Mouse (Mus musculus) heart, embryonic 14.5 days (tissue): ENCODE results near the gene Spata33. TPM values are rescaled to one million over a fixed set of nuclear protein-coding genes. Genes with fewer than 3 reads are reported as not detected.
A peak's percentile ranks its signal among the peaks of the same experiment; 100 is the strongest.
"Not testable (repeated sequence)": the region's sequence is repeated elsewhere in the genome, so short reads cannot be mapped to it uniquely, and the experiment has no call there.

Source experiments
- ATAC-seq: fragments of 200-750 bp; cut with Nextera tagmentation; 2 replicates; pipeline ENCODE4 v1.8.0; 2017; ENCODE audit warnings: low read depth, moderate TSS enrichment; ENCODE audit not compliant: insufficient number of reproducible peaks, insufficient read depth, low FRiP score
- H3K27ac ChIP-seq, 2 experiments: fragments of 200-500 bp in 1 of 2; fragments of 300-500 bp in 1 of 2; sonication (generic) in 1 of 2; replicated peaks in 1 of 2; 2 replicates each; pipeline ENCODE4 v1.5.1; 2012 to 2014; ENCODE audit warnings: low read depth in 2 of 2, low read length in 2 of 2, control low read depth in 1 of 2, mild to moderate bottlenecking in 1 of 2, mixed read lengths in 1 of 2; ENCODE audit not compliant: control insufficient read depth in 1 of 2, insufficient read depth in 1 of 2
- H3K27me3 ChIP-seq: fragments of 300-500 bp; sonication (generic); 2 replicates; pipeline ENCODE4 v1.6.1; 2014; ENCODE audit warnings: mild to moderate bottlenecking, low read length, control low read depth; ENCODE audit not compliant: control insufficient read depth, insufficient read depth
- H3K36me3 ChIP-seq: fragments of 300-500 bp; sonication (generic); 2 replicates; pipeline ENCODE4 v1.6.1; 2014; ENCODE audit warnings: mild to moderate bottlenecking, control low read depth, low read length, mixed read lengths; ENCODE audit not compliant: control insufficient read depth, insufficient read depth
- H3K4me1 ChIP-seq, 2 experiments: fragments of 200-500 bp in 1 of 2; fragments of 300-500 bp in 1 of 2; sonication (generic) in 1 of 2; 2 replicates each; pipeline ENCODE4 v1.6.1; 2012 to 2014; ENCODE audit warnings: low read length in 2 of 2, control low read depth in 1 of 2, mixed read lengths in 1 of 2; ENCODE audit not compliant: control insufficient read depth in 2 of 2, insufficient read depth in 2 of 2
- H3K4me2 ChIP-seq: fragments of 300-500 bp; sonication (generic); 2 replicates; pipeline ENCODE4 v1.6.1; 2014; ENCODE audit warnings: mild to moderate bottlenecking, low read length
- H3K4me3 ChIP-seq, 2 experiments: fragments of 200-500 bp in 1 of 2; fragments of 300-500 bp in 1 of 2; sonication (generic) in 1 of 2; 2 replicates each; pipeline ENCODE4 v1.5.1; 2012 to 2014; ENCODE audit warnings: low read length in 2 of 2, mild to moderate bottlenecking in 2 of 2, control low read depth in 1 of 2, low read depth in 1 of 2, moderate library complexity in 1 of 2; ENCODE audit not compliant: control insufficient read depth in 1 of 2, insufficient read depth in 1 of 2
- H3K9ac ChIP-seq: fragments of 300-500 bp; sonication (generic); 2 replicates; pipeline ENCODE4 v1.6.1; 2014; ENCODE audit warnings: mild to moderate bottlenecking, low read length
- H3K9me3 ChIP-seq: fragments of 300-500 bp; sonication (generic); 2 replicates; pipeline ENCODE4 v1.6.1; 2016; ENCODE audit warnings: low read length, control low read depth; ENCODE audit not compliant: control insufficient read depth
- WGBS: fragments of 180-500 bp; shearing (Covaris S2); extraction: QIAGEN DNeasy Blood & Tissue Kit; methylation state at CpG from one replicate; pipeline ENCODE4 v1.1.7; 2014; 5-methylcytosine and 5-hydroxymethylcytosine counted together
- polyA plus RNA-seq: library from polyadenylated mRNA; unstranded; fragments of >200 nt; fragmentation: Nextera tagmentation; extraction: Ambion mirVana; gene quantifications from 2 replicates; pipeline ENCODE4 v1.2.1, GENCODE M21; 2014

Gene Spata33
- polyA plus RNA-seq, 1 experiment from 2014 or later, result 3.7 TPM

DNA sequence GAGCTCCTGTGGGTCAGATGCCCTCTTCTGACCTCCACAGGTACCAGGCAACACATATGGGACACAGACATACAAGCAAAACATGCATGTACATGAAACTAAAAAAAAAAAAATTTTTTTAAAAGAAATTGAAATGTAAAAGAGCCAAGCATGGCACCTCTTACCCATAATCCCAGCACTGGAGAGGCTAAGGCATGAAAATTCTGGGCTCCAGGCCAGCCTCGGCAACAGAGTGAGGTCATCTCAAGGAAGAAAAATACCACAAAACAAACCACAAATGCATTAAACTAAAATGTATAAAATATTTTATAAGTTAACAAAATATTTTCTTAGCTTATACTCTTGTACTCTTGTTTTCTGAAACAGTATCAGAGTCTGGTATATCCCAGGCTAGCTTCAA is 8.3 kb downstream of the Spata33 start:
- no peaks in the 10 kb centered on the region for H3K36me3 ChIP-seq
- peaks cover 2 to 14% of the 10 kb centered on the region in 2 experiments; a peak in 3 of 4 replicates for H3K4me1 ChIP-seq
- H3K4me2 ChIP-seq, result no peak overlapping the region
- H3K9me3 ChIP-seq, result no peaks in the 10 kb centered on the region
- no peak overlapping the region for H3K4me3 ChIP-seq
- ATAC-seq, result no peak
- H3K27ac ChIP-seq, result no peak overlapping the region
- WGBS, result 64% methylated on average over 1 of the region's 1 CpGs
- H3K27me3 ChIP-seq, result no peaks in the 10 kb centered on the region
- H3K9ac ChIP-seq, result no peak overlapping the region

DNA sequence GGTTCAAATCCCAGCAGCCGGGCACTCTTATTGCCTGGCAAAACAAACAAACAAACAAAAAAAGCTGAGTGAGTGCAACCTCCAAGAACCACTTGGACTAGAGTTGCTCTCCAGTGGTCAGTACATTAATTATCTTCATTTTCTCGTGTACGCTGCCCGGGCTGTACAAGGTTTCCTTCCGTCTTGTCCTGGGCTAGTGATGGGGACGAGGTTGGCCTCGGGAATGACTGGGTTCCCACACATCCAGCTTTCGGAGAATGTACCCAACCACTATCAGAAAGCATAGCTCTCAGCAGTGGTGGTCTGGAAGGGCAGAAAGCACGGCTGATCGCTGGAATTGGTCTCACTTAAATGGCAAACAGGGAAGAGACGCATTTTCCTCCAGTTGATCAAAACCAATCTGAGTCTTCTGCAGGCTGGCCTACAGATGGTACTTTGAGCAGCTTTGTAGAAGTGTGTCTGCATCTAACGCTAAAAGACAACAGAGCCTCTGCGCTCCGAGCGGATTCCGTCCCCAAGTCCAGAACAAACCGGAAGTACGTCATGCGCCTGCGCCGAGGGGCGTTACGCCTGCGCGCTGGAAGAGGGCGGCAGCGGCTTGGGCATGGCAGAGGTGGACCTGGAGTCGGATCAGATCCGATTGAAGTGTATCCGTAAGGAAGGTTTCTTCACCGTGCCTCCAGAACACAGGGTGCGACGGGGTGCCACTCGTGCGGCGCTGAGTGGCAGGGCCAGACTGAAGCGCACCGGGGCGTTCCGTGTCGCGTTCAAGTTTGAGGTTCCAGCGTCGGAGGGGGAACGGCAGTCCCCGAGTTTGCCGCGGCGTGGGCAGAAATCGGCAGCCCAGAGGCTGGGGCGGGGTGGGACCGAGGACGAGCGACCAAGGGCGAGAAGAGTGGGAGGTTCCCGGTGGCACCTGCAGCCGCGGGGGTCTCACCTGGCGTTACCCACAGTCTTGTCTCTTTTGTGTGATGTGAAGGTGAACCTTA is 11.9 kb downstream of the Spata33 start, which contains the start of gene Cdk10:
Cdk10 (plus strand) TSS at position 565 of the 989 bp plus-strand sequence.
- peak within 1 kb of the TSS; percentile 94 for H3K9ac ChIP-seq
- H3K4me3 ChIP-seq, result peak within 1 kb of the TSS; percentile 82 to 86
- peak within 1 kb of the TSS; percentile 84 to 90 for H3K27ac ChIP-seq
- H3K36me3 ChIP-seq, result peaks cover 28% of the 10 kb centered on the region
- 2% methylated on average over 59 of the region's 59 CpGs for WGBS
- no peaks in the 10 kb centered on the region for H3K27me3 ChIP-seq
- no peaks in the 10 kb centered on the region for H3K9me3 ChIP-seq
- peak; percentile 79 for ATAC-seq
- peak within 1 kb of the TSS; percentile 97 for H3K4me2 ChIP-seq
- peaks cover 2 to 14% of the 10 kb centered on the region in 2 experiments; a peak in 3 of 4 replicates for H3K4me1 ChIP-seq

DNA sequence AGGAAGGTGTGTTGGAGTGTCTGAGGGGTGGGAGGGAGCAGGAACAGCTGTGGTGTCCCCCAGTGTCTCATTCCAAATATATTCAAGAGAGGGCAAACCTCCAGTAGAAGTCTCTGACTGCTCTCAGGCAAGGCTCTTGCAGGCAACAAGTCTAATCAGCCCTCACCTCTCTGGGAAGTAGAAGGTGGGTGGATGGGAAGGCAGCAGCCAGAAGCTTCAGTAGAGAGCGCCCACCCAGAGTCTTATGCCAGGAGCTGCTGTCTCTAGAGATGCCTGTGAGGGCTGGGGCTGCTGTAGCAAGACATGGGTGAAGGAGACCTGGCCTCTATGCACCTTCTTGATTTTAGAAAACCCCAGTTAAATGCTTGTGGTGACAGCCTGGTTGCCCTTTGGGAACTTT is 15.8 kb downstream of the Spata33 start:
- Histone ChIP-seq H3K4me3 (no peak overlapping the region), H3K27me3 (no peaks in the 10 kb centered on the region), H3K9ac (no peak overlapping the region), H3K4me2 (no peak overlapping the region), H3K36me3 (peaks cover 33% of the 10 kb centered on the region), H3K9me3 (no peaks in the 10 kb centered on the region), H3K4me1 (peaks cover 2 to 14% of the 10 kb centered on the region in 2 experiments; a peak in 3 of 4 replicates), H3K27ac (no peak overlapping the region)
- no peak for ATAC-seq
- WGBS, result 100% methylated on average over 1 of the region's 1 CpGs

DNA sequence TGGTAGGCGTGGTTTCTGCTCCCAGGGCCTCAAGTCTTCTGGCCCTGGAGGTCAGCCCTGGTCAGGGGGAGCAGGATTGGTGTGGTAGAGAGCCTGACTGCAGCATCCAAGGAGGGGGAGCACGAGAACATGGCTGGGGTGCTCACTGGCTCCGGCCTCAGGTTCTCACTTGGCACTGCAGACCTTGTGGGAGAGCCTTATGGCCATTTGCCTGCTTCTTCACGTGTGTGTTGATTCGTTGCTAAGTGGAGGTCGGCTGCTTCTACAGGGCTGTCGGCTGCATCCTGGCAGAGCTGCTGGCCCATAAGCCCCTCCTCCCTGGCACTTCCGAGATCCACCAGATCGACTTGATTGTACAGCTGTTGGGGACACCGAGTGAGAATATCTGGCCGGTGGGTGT is 17.7 kb downstream of the Spata33 start:
- not testable (repeated sequence) for H3K9ac ChIP-seq, ATAC-seq, H3K4me2 ChIP-seq, H3K4me3 ChIP-seq, H3K9me3 ChIP-seq, H3K27ac ChIP-seq
- Histone ChIP-seq H3K36me3 (peaks cover 33% of the 10 kb centered on the region), H3K4me1 (peaks cover 1 to 11% of the 10 kb centered on the region in 2 experiments; a peak in 3 of 4 replicates), H3K27me3 (peaks cover 12% of the 10 kb centered on the region; the same call in 1 of the 2 replicates)
- 74% methylated on average over 8 of the region's 11 CpGs for WGBS

DNA sequence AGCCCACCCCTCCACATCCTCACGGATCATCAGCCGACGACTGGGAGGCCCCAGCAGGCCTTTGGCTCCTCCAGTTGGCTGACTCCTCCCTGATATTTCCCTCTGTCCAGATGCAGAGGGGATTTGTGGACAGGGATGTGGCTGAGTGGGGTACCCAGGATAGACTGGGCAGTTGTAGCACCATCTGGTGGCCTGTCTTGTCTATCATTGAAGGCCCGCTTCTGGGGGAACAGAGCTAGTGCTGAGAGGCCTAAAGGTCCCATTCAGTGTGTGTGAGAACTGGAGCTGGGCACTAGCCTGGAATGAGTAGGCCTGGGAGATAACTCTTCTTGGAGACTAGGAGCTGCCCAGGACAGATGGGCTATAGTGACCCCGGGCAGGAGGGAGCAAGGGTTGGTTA is 19.1 kb downstream of the Spata33 start:
- no peak for ATAC-seq
- Histone ChIP-seq H3K4me3 (no peak overlapping the region), H3K9me3 (no peaks in the 10 kb centered on the region), H3K4me1 (peaks cover 3 to 10% of the 10 kb centered on the region in 2 experiments; a peak in 1 of 4 replicates), H3K36me3 (peaks cover 26% of the 10 kb centered on the region), H3K27ac (no peak overlapping the region), H3K9ac (no peak overlapping the region), H3K27me3 (peaks cover 12% of the 10 kb centered on the region; the same call in 1 of the 2 replicates), H3K4me2 (no peak overlapping the region)
- 52% methylated on average over 5 of the region's 5 CpGs for WGBS

DNA sequence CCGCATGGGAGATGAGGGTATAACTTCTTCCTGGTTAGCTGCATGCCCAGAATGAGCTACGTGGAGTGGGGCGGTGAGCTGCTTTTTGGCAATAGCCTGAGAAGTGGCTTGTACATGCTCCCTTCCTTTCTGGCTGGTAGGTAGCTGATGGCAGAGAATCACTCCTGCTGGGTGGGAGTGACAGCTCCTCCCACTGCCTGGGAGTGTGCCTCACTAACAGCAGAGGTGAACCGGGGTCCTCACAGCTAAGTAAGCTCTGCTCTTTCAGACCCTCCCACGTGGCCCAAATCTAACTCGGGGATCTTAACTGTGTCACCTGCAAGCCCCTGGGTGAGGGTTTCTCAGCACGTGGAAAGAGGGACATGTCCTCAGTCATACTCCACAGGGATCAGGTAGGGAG is 19.9 kb downstream of the Spata33 start:
- peaks cover 3 to 10% of the 10 kb centered on the region in 2 experiments; a peak in 1 of 4 replicates for H3K4me1 ChIP-seq

DNA sequence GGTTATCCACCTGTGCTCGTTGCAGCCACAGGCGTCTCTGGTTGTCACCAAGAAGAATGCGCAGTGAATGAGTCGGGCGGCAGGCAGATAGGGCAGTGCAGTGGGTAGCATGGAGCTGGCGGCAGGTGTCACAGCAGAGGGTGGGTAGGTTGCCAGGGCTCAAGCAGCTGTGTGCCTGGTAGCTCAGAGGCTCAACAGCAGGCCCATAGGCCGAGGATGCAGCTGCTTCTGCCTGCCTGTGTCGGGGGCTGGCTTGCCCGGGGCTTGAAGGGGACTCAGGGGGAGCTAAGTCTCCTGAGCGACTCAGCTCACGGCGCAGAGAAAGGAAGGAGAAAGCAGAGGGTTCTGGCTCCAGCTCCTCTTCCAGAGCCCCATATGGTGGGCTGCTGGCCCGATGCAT is 20.7 kb downstream of the Spata33 start:
- H3K9ac ChIP-seq, result no peak overlapping the region
- H3K4me1 ChIP-seq, result peaks cover 3 to 10% of the 10 kb centered on the region in 2 experiments; a peak in 1 of 4 replicates

More for the DNA sequence above, 19.9 kb downstream of the Spata33 start:
- H3K4me2 ChIP-seq, result no peak overlapping the region
- no peak overlapping the region for H3K9ac ChIP-seq
- no peak overlapping the region for H3K27ac ChIP-seq
- H3K27me3 ChIP-seq, result peaks cover 12% of the 10 kb centered on the region; the same call in 1 of the 2 replicates
- no peaks in the 10 kb centered on the region for H3K9me3 ChIP-seq
- peaks cover 18% of the 10 kb centered on the region; the same call in 1 of the 2 replicates for H3K36me3 ChIP-seq
- no peak overlapping the region for H3K4me3 ChIP-seq
- 31% methylated on average over 7 of the region's 7 CpGs for WGBS
- no peak for ATAC-seq

More for the DNA sequence above, 20.7 kb downstream of the Spata33 start:
- no peak overlapping the region for H3K27ac ChIP-seq
- H3K4me3 ChIP-seq, result no peak overlapping the region
- H3K27me3 ChIP-seq, result peaks cover 12% of the 10 kb centered on the region; the same call in 1 of the 2 replicates
- H3K4me2 ChIP-seq, result no peak overlapping the region
- H3K9me3 ChIP-seq, result no peaks in the 10 kb centered on the region
- ATAC-seq, result no peak
- H3K36me3 ChIP-seq, result peaks cover 10% of the 10 kb centered on the region; the same call in 1 of the 2 replicates
- 53% methylated on average over 13 of the region's 13 CpGs for WGBS
